Mouse (Mus musculus): ENCODE measurements around the gene Ppp1r18. TPM values are rescaled to one million over a fixed set of nuclear protein-coding genes. Genes with fewer than 3 reads are reported as not detected.

The Ppp1r18 gene
- polyA plus RNA-seq (2014; fragmentation: Illumina TruSeq; extraction: RNeasy Lipid Tissue Mini Kit (QIAGEN cat#74804); ENCODE audit: low read depth, low replicate concordance) = 4.7 TPM

GRCm38 (mm10) chr17:35865481-35866280 lies at the start of gene Ppp1r18:
Ppp1r18 (plus strand) TSS chr17:35865593.

GRCm38 (mm10) chr17:35821439-35822430 lies 43.7 kb upstream of the Ppp1r18 start, which contains the start of gene Ier3:
Ier3 (plus strand) TSS chr17:35821684.

GRCm38 (mm10) chr17:35822964-35823937 lies 42.1 kb upstream of the Ppp1r18 start, which contains the start of gene Flot1:
Flot1 (plus strand) TSS chr17:35823230.

GRCm38 (mm10) chr17:35838122-35838544 lies 27.3 kb upstream of the Ppp1r18 start, which contains the start of gene Tubb5:
Tubb5 (minus strand) TSS chr17:35838306.

GRCm38 (mm10) chr17:35841076-35841950 lies 24.1 kb upstream of the Ppp1r18 start, which contains the start of gene Mdc1:
Mdc1 (plus strand) TSS chr17:35841515.

GRCm38 (mm10) chr17:35861198-35861857 lies 4.1 kb upstream of the Ppp1r18 start, which contains the start of gene Nrm:
Nrm (plus strand) TSS chr17:35861318.

GRCm38 (mm10) chr17:35879245-35880057 lies 14.1 kb downstream of the Ppp1r18 start, which contains the start of gene Dhx16:
Dhx16 (plus strand) TSS chr17:35879819.

GRCm38 (mm10) chr17:35896781-35897643 lies 31.6 kb downstream of the Ppp1r18 start, which contains the start of gene 2310061I04Rik:
2310061I04Rik (minus strand) TSS chr17:35897431.

GRCm38 (mm10) chr17:35909919-35910369 lies 44.6 kb downstream of the Ppp1r18 start, which contains the start of gene Atat1:
Atat1 (minus strand) TSS chr17:35910075.

GRCm38 (mm10) chr17:35916297-35917142 lies 51.1 kb downstream of the Ppp1r18 start, which contains the start of the genes Mrps18b and Ppp1r10:
Mrps18b (minus strand) TSS chr17:35916389.
Ppp1r10 (plus strand) TSS chr17:35916434.

Other genes starting within 250 kb of the Ppp1r18 start
- gene Gm9573, start 239.0 kb upstream of the Ppp1r18 start, polyA plus RNA-seq (2014; fragmentation: Illumina TruSeq; extraction: RNeasy Lipid Tissue Mini Kit (QIAGEN cat#74804); ENCODE audit: low read depth, low replicate concordance) = not detected
- gene Mucl3, start 221.9 kb upstream of the Ppp1r18 start, polyA plus RNA-seq (2014; fragmentation: Illumina TruSeq; extraction: RNeasy Lipid Tissue Mini Kit (QIAGEN cat#74804); ENCODE audit: low read depth, low replicate concordance) = not detected
- 1.6 TPM for gene Vars2, start 198.0 kb upstream of the Ppp1r18 start, polyA plus RNA-seq (2014; fragmentation: Illumina TruSeq; extraction: RNeasy Lipid Tissue Mini Kit (QIAGEN cat#74804); ENCODE audit: low read depth, low replicate concordance)
- 3.0 TPM for gene Gtf2h4, start 191.9 kb upstream of the Ppp1r18 start, polyA plus RNA-seq (2014; fragmentation: Illumina TruSeq; extraction: RNeasy Lipid Tissue Mini Kit (QIAGEN cat#74804); ENCODE audit: low read depth, low replicate concordance)
- gene Ddr1, start 161.0 kb upstream of the Ppp1r18 start, polyA plus RNA-seq (2014; fragmentation: Illumina TruSeq; extraction: RNeasy Lipid Tissue Mini Kit (QIAGEN cat#74804); ENCODE audit: low read depth, low replicate concordance) = 4.3 TPM
- gene Ier3, start 43.9 kb upstream of the Ppp1r18 start, polyA plus RNA-seq (2014; fragmentation: Illumina TruSeq; extraction: RNeasy Lipid Tissue Mini Kit (QIAGEN cat#74804); ENCODE audit: low read depth, low replicate concordance) = 5.0 TPM
- gene Flot1, start 42.4 kb upstream of the Ppp1r18 start, polyA plus RNA-seq (2014; fragmentation: Illumina TruSeq; extraction: RNeasy Lipid Tissue Mini Kit (QIAGEN cat#74804); ENCODE audit: low read depth, low replicate concordance) = 11.8 TPM
- 40.9 TPM for gene Tubb5, start 27.3 kb upstream of the Ppp1r18 start, polyA plus RNA-seq (2014; fragmentation: Illumina TruSeq; extraction: RNeasy Lipid Tissue Mini Kit (QIAGEN cat#74804); ENCODE audit: low read depth, low replicate concordance)
- 11.3 TPM for gene Mdc1, start 24.1 kb upstream of the Ppp1r18 start, polyA plus RNA-seq (2014; fragmentation: Illumina TruSeq; extraction: RNeasy Lipid Tissue Mini Kit (QIAGEN cat#74804); ENCODE audit: low read depth, low replicate concordance)
- 1.1 TPM for gene Nrm, start 4.3 kb upstream of the Ppp1r18 start, polyA plus RNA-seq (2014; fragmentation: Illumina TruSeq; extraction: RNeasy Lipid Tissue Mini Kit (QIAGEN cat#74804); ENCODE audit: low read depth, low replicate concordance)
- gene Dhx16, start 14.2 kb downstream of the Ppp1r18 start, polyA plus RNA-seq (2014; fragmentation: Illumina TruSeq; extraction: RNeasy Lipid Tissue Mini Kit (QIAGEN cat#74804); ENCODE audit: low read depth, low replicate concordance) = 22.4 TPM
- gene 2310061I04Rik, start 31.8 kb downstream of the Ppp1r18 start, polyA plus RNA-seq (2014; fragmentation: Illumina TruSeq; extraction: RNeasy Lipid Tissue Mini Kit (QIAGEN cat#74804); ENCODE audit: low read depth, low replicate concordance) = 21.6 TPM
- 8.3 TPM for gene Atat1, start 44.5 kb downstream of the Ppp1r18 start, polyA plus RNA-seq (2014; fragmentation: Illumina TruSeq; extraction: RNeasy Lipid Tissue Mini Kit (QIAGEN cat#74804); ENCODE audit: low read depth, low replicate concordance)
- gene Mrps18b, start 50.8 kb downstream of the Ppp1r18 start, polyA plus RNA-seq (2014; fragmentation: Illumina TruSeq; extraction: RNeasy Lipid Tissue Mini Kit (QIAGEN cat#74804); ENCODE audit: low read depth, low replicate concordance) = 19.3 TPM
- 48.2 TPM for gene Ppp1r10, start 50.8 kb downstream of the Ppp1r18 start, polyA plus RNA-seq (2014; fragmentation: Illumina TruSeq; extraction: RNeasy Lipid Tissue Mini Kit (QIAGEN cat#74804); ENCODE audit: low read depth, low replicate concordance)
- 47.8 TPM for gene Abcf1, start 104.2 kb downstream of the Ppp1r18 start, polyA plus RNA-seq (2014; fragmentation: Illumina TruSeq; extraction: RNeasy Lipid Tissue Mini Kit (QIAGEN cat#74804); ENCODE audit: low read depth, low replicate concordance)
- 1.4 TPM for gene Gnl1, start 114.3 kb downstream of the Ppp1r18 start, polyA plus RNA-seq (2014; fragmentation: Illumina TruSeq; extraction: RNeasy Lipid Tissue Mini Kit (QIAGEN cat#74804); ENCODE audit: low read depth, low replicate concordance)
- gene Prr3, start 114.6 kb downstream of the Ppp1r18 start, polyA plus RNA-seq (2014; fragmentation: Illumina TruSeq; extraction: RNeasy Lipid Tissue Mini Kit (QIAGEN cat#74804); ENCODE audit: low read depth, low replicate concordance) = 2.4 TPM
- gene H2-T24, start 155.0 kb downstream of the Ppp1r18 start, polyA plus RNA-seq (2014; fragmentation: Illumina TruSeq; extraction: RNeasy Lipid Tissue Mini Kit (QIAGEN cat#74804); ENCODE audit: low read depth, low replicate concordance) = 8.5 TPM
- gene H2-T23, start 167.3 kb downstream of the Ppp1r18 start, polyA plus RNA-seq (2014; fragmentation: Illumina TruSeq; extraction: RNeasy Lipid Tissue Mini Kit (QIAGEN cat#74804); ENCODE audit: low read depth, low replicate concordance) = 3.4 TPM
- gene H2-T22, start 177.2 kb downstream of the Ppp1r18 start, polyA plus RNA-seq (2014; fragmentation: Illumina TruSeq; extraction: RNeasy Lipid Tissue Mini Kit (QIAGEN cat#74804); ENCODE audit: low read depth, low replicate concordance) = 13.1 TPM
- not detected for gene Gm6034, start 177.4 kb downstream of the Ppp1r18 start, polyA plus RNA-seq (2014; fragmentation: Illumina TruSeq; extraction: RNeasy Lipid Tissue Mini Kit (QIAGEN cat#74804); ENCODE audit: low read depth, low replicate concordance)
- gene Gm11127, start 192.8 kb downstream of the Ppp1r18 start, polyA plus RNA-seq (2014; fragmentation: Illumina TruSeq; extraction: RNeasy Lipid Tissue Mini Kit (QIAGEN cat#74804); ENCODE audit: low read depth, low replicate concordance) = not detected